Mouse (Mus musculus): ENCODE data around the gene Jam2. TPM values are rescaled to one million over a fixed set of nuclear protein-coding genes. Genes with fewer than 3 reads are reported as not detected.

Jam2 gene
- polyA plus RNA-seq, 1 experiment from 2014 or later: 18.4 TPM

GRCm38 (mm10) chr16:84772496-84773267, 1.2 kb upstream of the Jam2 start:
- Histone ChIP-seq H3K27ac (replicated peaks) (peak overlapping the region; percentile 91; the same call in 1 of the 2 replicates), H3K27me3 (no peaks in the 10 kb centered on the region), H3K4me2 (replicated peaks) (peak overlapping the region; percentile 99), H3K36me3 (no peaks in the 10 kb centered on the region), H3K9ac (replicated peaks) (peak overlapping the region; percentile 80; the same call in 1 of the 2 replicates), H3K9me3 (no peaks in the 10 kb centered on the region), H3K4me3 (peak overlapping the region; percentile 71), H3K4me1 (peaks cover 23% of the 10 kb centered on the region)
- WGBS: 7% methylated on average over 8 of the region's 8 CpGs
- ATAC-seq (replicated peaks): no peak; the same call in 1 of the 2 replicates

GRCm38 (mm10) chr16:84773268-84773861, 558 bp upstream of the Jam2 start:
- peak overlapping the region; percentile 71 for H3K4me3 ChIP-seq
- peaks cover 23% of the 10 kb centered on the region for H3K4me1 ChIP-seq
- peak overlapping the region; percentile 80 for H3K9ac ChIP-seq (replicated peaks)
- H3K9me3 ChIP-seq: no peaks in the 10 kb centered on the region
- no peaks in the 10 kb centered on the region for H3K36me3 ChIP-seq
- peak; percentile 26 for ATAC-seq (replicated peaks)
- H3K27ac ChIP-seq (replicated peaks): peak overlapping the region; percentile 91
- WGBS: under 1% methylated on average over 15 of the region's 15 CpGs
- H3K4me2 ChIP-seq (replicated peaks): peak overlapping the region; percentile 99
- no peaks in the 10 kb centered on the region for H3K27me3 ChIP-seq

- H3K4me2 ChIP-seq (replicated peaks): peak overlapping the region; percentile 99
- H3K4me1 ChIP-seq: peaks cover 23% of the 10 kb centered on the region
- H3K27me3 ChIP-seq: no peaks in the 10 kb centered on the region
- peak overlapping the region; percentile 91 for H3K27ac ChIP-seq (replicated peaks)
- peak; percentile 41 for ATAC-seq (replicated peaks)
- no peaks in the 10 kb centered on the region for H3K36me3 ChIP-seq
- no peaks in the 10 kb centered on the region for H3K9me3 ChIP-seq
- peak overlapping the region; percentile 71 for H3K4me3 ChIP-seq
- H3K9ac ChIP-seq (replicated peaks): peak overlapping the region; percentile 80
- under 1% methylated on average over 23 of the region's 23 CpGs for WGBS
These were observed 873 bp downstream of the Jam2 start for GRCm38 (mm10) chr16:84774761-84775231.

- Histone ChIP-seq H3K9me3 (no peaks in the 10 kb centered on the region), H3K4me1 (peaks cover 23% of the 10 kb centered on the region), H3K4me3 (peak overlapping the region; percentile 71), H3K4me2 (replicated peaks) (peak overlapping the region; percentile 99), H3K36me3 (no peaks in the 10 kb centered on the region), H3K27ac (replicated peaks) (no peak overlapping the region), H3K9ac (replicated peaks) (peak overlapping the region; percentile 80), H3K27me3 (no peaks in the 10 kb centered on the region)
- WGBS: 16% methylated on average over 11 of the region's 11 CpGs
- ATAC-seq (replicated peaks): no peak
These were observed 1.4 kb downstream of the Jam2 start for GRCm38 (mm10) chr16:84775356-84775755.

GRCm38 (mm10) chr16:84776089-84776784, 2.3 kb downstream of the Jam2 start:
- ATAC-seq (replicated peaks): no peak

GRCm38 (mm10) chr16:84778431-84778830, 4.5 kb downstream of the Jam2 start:
- H3K4me2 ChIP-seq (replicated peaks): no peak overlapping the region
- peaks cover 25% of the 10 kb centered on the region for H3K4me1 ChIP-seq
- 89% methylated on average over 6 of the region's 6 CpGs for WGBS
- no peak overlapping the region for H3K4me3 ChIP-seq
- H3K9me3 ChIP-seq: no peaks in the 10 kb centered on the region
- no peaks in the 10 kb centered on the region for H3K36me3 ChIP-seq
- no peak overlapping the region for H3K27ac ChIP-seq (replicated peaks)
- no peaks in the 10 kb centered on the region for H3K27me3 ChIP-seq
- no peak for ATAC-seq (replicated peaks)
- H3K9ac ChIP-seq (replicated peaks): no peak overlapping the region

More at GRCm38 (mm10) chr16:84776089-84776784, 2.3 kb downstream of the Jam2 start:
- Histone ChIP-seq H3K4me3 (peak overlapping the region; percentile 71), H3K27me3 (no peaks in the 10 kb centered on the region), H3K4me1 (peaks cover 23% of the 10 kb centered on the region), H3K9me3 (no peaks in the 10 kb centered on the region), H3K4me2 (replicated peaks) (peak overlapping the region; percentile 99), H3K9ac (replicated peaks) (no peak overlapping the region), H3K36me3 (no peaks in the 10 kb centered on the region), H3K27ac (replicated peaks) (no peak overlapping the region)
- 41% methylated on average over 7 of the region's 7 CpGs for WGBS

GRCm38 (mm10) chr16:84778861-84779630, 5.1 kb downstream of the Jam2 start:
- H3K9me3 ChIP-seq: no peaks in the 10 kb centered on the region
- no peaks in the 10 kb centered on the region for H3K27me3 ChIP-seq
- H3K4me2 ChIP-seq (replicated peaks): no peak overlapping the region
- H3K4me3 ChIP-seq: no peak overlapping the region
- no peak for ATAC-seq (replicated peaks)
- 79% methylated on average over 6 of the region's 6 CpGs for WGBS
- no peaks in the 10 kb centered on the region for H3K36me3 ChIP-seq
- no peak overlapping the region for H3K9ac ChIP-seq (replicated peaks)
- no peak overlapping the region for H3K27ac ChIP-seq (replicated peaks)
- H3K4me1 ChIP-seq: peaks cover 20% of the 10 kb centered on the region

GRCm38 (mm10) chr16:84779718-84780117, 5.8 kb downstream of the Jam2 start:
- no peak overlapping the region for H3K27ac ChIP-seq (replicated peaks)
- no peak for ATAC-seq (replicated peaks)
- no peaks in the 10 kb centered on the region for H3K36me3 ChIP-seq
- no peak overlapping the region for H3K4me3 ChIP-seq
- H3K9me3 ChIP-seq: no peaks in the 10 kb centered on the region
- 84% methylated on average over 5 of the region's 5 CpGs for WGBS
- H3K4me2 ChIP-seq (replicated peaks): no peak overlapping the region
- H3K9ac ChIP-seq (replicated peaks): no peak overlapping the region
- H3K4me1 ChIP-seq: peaks cover 16% of the 10 kb centered on the region
- no peaks in the 10 kb centered on the region for H3K27me3 ChIP-seq

GRCm38 (mm10) chr16:84783279-84783678, 9.4 kb downstream of the Jam2 start:
- Histone ChIP-seq H3K4me3 (no peak overlapping the region), H3K27me3 (no peaks in the 10 kb centered on the region), H3K4me2 (replicated peaks) (no peak overlapping the region), H3K4me1 (0 out of 2 replicates have a peak, but pooled peaks cover 7% of the 10 kb centered on the region), H3K9ac (replicated peaks) (no peak overlapping the region), H3K27ac (replicated peaks) (no peak overlapping the region), H3K36me3 (no peaks in the 10 kb centered on the region), H3K9me3 (no peaks in the 10 kb centered on the region)
- no peak for ATAC-seq (replicated peaks)
- WGBS: 38% methylated on average over 2 of the region's 2 CpGs

- WGBS: 17% methylated on average over 7 of the region's 7 CpGs
These were observed 11.0 kb downstream of the Jam2 start for GRCm38 (mm10) chr16:84784966-84785365.

GRCm38 (mm10) chr16:84790595-84791165, 16.8 kb downstream of the Jam2 start:
- Histone ChIP-seq H3K4me3 (no peak overlapping the region), H3K9ac (replicated peaks) (no peak overlapping the region), H3K27ac (replicated peaks) (no peak overlapping the region), H3K9me3 (no peaks in the 10 kb centered on the region), H3K27me3 (no peaks in the 10 kb centered on the region), H3K4me1 (no peaks in the 10 kb centered on the region), H3K4me2 (replicated peaks) (no peak overlapping the region), H3K36me3 (no peaks in the 10 kb centered on the region)
- WGBS: 94% methylated on average over 2 of the region's 2 CpGs
- no peak for ATAC-seq (replicated peaks)

More at GRCm38 (mm10) chr16:84784966-84785365, 11.0 kb downstream of the Jam2 start:
- H3K9me3 ChIP-seq: no peaks in the 10 kb centered on the region
- no peak overlapping the region for H3K4me3 ChIP-seq
- H3K4me2 ChIP-seq (replicated peaks): no peak overlapping the region
- H3K9ac ChIP-seq (replicated peaks): no peak overlapping the region
- H3K36me3 ChIP-seq: no peaks in the 10 kb centered on the region
- ATAC-seq (replicated peaks): no peak
- H3K27me3 ChIP-seq: no peaks in the 10 kb centered on the region
- 0 out of 2 replicates have a peak, but pooled peaks cover 7% of the 10 kb centered on the region for H3K4me1 ChIP-seq
- H3K27ac ChIP-seq (replicated peaks): no peak overlapping the region
